Mouse (Mus musculus) left cerebral cortex, postnatal 36 days (tissue): Measurements from ENCODE around the gene Serf1. TPM values are rescaled to one million over a fixed set of nuclear protein-coding genes. Genes with fewer than 3 reads are reported as not detected.
A peak's percentile ranks its signal among the peaks of the same experiment; 100 is the strongest.
"Not testable (repeated sequence)": the region's sequence is repeated elsewhere in the genome, so short reads cannot be mapped to it uniquely, and the experiment has no call there.

Experiments
- DNase-seq, 2 experiments: peaks; one replicate each; pipeline ENCODE4 v3.0.0; 2021 to 2022; ENCODE audit warnings: low spot score in 2 of 2, mixed read lengths in 1 of 2
- intact Hi-C: fragments of 180-260 bp; cut with DNase I; formaldehyde crosslinking; loops from one replicate; pipeline ENCODE4 v1.15.1; 2025
- total RNA-seq, 2 experiments: library from RNA; stranded (reverse); gene quantifications; 2 replicates each; pipeline ENCODE4 v1.2.3; 2021

Serf1 gene
- total RNA-seq, result 10 to 100 TPM; 18.6 to 20.8 TPM

- intact Hi-C loops, result loop anchor here (10.0 kb wide), 1 partner anchor 547 kb away; the partner anchor contains the start of genes Ak6, Rad17 and Taf9
- DNase-seq, result peak; percentile 85 to 90
Measured at GRCm38 (mm10) chr13:100107652-100108472, at the start of gene Serf1. TSS of gene Serf1 (plus strand) at chr13:100108012.

DNA sequence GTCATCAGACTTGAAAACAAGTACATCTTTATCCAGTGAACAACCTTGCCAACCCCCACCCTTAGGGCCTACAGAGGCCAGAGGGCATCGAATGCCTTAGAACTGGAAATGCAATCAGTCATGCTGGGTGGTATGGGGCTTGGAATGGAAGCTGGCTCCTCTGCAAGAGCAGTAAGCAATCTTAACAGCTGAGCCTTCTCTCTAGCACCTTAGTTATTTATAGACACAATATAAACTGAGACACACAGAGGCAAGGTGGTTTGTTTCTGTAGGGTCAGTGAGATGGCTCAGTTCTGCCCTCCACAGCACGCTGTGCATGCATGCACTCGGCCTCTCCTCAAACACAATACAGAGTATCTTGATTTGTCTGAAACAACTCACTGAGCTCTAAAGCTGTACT, 43.9 kb upstream of the Serf1 start:
- no peak for DNase-seq
- intact Hi-C loops, result no loop called here

DNA sequence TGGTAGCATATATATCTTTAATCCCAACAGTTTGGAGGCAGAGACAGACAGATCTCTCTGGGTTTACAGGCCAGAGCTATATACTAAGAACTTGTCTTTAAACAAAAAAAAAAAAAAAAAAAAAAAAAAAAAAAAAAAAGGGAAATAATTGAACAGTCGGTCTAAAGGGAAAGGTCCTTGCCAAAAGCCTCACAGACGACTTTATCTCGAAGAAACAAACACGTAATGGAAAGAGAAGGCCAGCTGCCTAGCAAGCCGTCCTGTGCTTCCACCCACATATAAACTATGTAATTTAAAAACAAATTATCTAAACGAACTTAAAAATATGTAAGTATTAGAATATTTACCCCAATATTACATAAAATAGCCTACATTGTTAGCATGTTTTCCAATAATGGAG, 40.0 kb upstream of the Serf1 start:
- intact Hi-C loops, result no loop called here
- no peak for DNase-seq

- intact Hi-C loops, result no loop called here
- DNase-seq, result no peak
Measured at GRCm38 (mm10) chr13:100071473-100071872, 36.3 kb upstream of the Serf1 start.

GRCm38 (mm10) chr13:100098808-100099207, 9.0 kb upstream of the Serf1 start:
- intact Hi-C loops, result no loop called here
- no peak for DNase-seq

GRCm38 (mm10) chr13:100103052-100103658, 4.7 kb upstream of the Serf1 start:
- no peak for DNase-seq
- intact Hi-C loops, result loop anchor here (10.0 kb wide), 1 partner anchor 552 kb away; the partner anchor contains the start of genes Ak6, Rad17 and Taf9

DNA sequence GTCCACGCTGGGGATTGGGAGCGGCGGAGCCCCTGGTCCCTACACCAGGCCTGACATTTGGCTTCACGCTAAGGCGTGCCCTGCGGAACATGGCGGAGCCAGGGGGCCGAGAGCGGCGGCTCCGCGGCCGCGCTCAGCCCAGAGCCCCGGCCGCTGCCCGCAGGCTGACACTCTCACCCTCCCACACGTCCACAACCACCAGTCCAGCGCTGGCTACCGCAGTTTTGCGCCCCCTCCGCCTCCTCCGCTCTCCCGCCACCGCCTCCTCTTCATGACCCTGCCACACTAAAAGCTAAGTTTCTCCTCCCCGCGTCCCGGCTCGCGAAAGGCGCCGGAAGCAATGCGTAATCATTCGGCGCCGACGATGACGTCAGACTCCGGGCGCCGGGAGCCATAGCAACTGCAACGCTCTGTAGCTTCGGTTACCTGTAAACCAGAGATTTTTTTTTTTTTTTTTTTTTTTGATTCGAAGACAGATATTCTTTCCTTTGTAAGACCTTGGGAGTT, 4.0 kb upstream of the Serf1 start, which contains the start of gene Bdp1:
Bdp1 (minus strand) TSS at position 323 of the 507 bp plus-strand sequence.
- intact Hi-C loops, result loop anchor here (10.0 kb wide), 1 partner anchor 551 kb away; the partner anchor contains the start of genes Ak6, Rad17 and Taf9
- peak; percentile 95 to 96 for DNase-seq

- intact Hi-C loops, result loop anchor here (5.0 kb wide), 1 partner anchor 280 kb away; no protein-coding TSS in a partner anchor
- DNase-seq, result no peak
Measured at GRCm38 (mm10) chr13:100112218-100112972, 4.6 kb downstream of the Serf1 start.

DNA sequence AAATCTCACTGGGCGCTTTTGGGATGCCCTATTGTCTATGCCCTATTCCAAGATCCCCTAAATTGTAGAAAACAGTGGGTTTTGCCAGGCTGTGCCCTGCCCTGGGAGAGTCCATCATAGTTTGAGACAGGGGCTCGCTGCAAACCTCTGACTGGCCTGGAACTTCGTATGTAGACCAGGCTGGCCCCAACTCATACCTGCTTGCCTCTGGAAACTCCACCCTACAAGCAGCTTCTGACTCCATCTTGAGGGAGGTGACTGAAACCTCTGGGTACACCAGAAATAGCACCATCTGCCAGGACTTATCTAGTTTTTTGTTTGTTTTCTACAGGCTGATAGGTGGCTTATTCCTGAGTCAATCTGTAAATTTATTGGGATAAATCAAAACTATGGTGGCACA, 16.2 kb downstream of the Serf1 start:
- intact Hi-C loops, result loop anchor here (2.0 kb wide), 1 partner anchor 13 kb away; no protein-coding TSS in a partner anchor
- DNase-seq, result no peak

- intact Hi-C loops, result loop anchor here (2.0 to 5.0 kb wide), 2 partner anchors 14 to 523 kb away; no protein-coding TSS in a partner anchor
- DNase-seq, result peak; percentile 97 to 98
Measured at GRCm38 (mm10) chr13:100124423-100125257, 16.8 kb downstream of the Serf1 start, which contains the start of gene Smn1. TSS of gene Smn1 (plus strand) at chr13:100124852.

- intact Hi-C loops, result loop anchor here (2.0 to 5.0 kb wide), 2 partner anchors 14 to 522 kb away; no protein-coding TSS in a partner anchor
- no peak for DNase-seq
Measured at GRCm38 (mm10) chr13:100125258-100125643, 17.4 kb downstream of the Serf1 start.

DNA sequence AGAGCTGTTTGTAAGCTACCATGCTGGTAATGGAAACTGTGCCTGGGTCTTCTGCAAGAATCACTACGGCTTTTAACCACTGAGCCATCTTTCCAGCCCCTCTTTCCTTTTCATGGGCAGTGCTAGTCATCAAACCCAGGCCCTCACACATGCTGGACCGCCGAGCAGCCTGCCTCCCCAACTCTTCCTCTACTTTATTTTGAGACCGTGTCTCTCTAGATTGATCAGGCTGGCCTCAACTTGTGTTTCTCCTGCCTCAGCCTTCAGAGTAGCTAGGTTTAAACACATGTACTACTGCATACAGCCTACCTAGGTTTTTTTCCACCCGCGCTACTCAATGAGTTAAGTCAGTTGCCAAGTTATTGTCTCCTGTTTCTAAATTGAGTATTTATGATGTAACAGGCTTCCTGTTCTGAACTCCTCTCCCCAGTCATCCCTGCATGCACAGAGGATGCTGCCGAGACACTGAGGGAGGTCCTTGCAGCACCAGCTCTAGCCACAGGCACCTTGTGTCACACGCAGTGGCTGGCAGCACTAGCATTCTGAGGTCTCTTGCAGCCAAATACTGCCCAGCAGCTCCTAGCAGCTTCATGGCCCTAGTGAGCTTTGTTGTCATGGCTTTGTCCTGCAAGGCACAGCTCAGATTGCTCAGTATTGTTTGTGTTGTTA, 34.0 kb downstream of the Serf1 start:
- intact Hi-C loops, result no loop called here
- no peak for DNase-seq

DNA sequence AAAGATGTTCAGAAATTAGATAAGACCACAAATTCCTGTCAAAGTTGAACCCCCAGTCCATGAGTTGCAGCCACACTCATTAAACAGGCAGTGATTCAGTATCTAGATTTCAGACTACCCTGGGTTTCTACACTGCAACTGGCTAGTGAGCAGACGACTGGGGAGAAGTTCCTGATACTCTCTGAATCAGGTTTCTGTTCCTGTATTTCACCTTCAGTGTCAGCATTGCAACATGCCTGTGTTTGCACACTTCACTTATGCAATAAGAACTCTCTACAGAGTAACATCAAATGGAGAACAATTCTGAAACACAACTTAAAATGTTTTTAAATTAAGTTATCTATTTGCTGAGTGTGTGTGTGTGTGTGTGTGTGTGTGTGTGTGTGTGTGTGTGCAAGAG, 44.8 kb downstream of the Serf1 start:
- intact Hi-C loops, result no loop called here

DNA sequence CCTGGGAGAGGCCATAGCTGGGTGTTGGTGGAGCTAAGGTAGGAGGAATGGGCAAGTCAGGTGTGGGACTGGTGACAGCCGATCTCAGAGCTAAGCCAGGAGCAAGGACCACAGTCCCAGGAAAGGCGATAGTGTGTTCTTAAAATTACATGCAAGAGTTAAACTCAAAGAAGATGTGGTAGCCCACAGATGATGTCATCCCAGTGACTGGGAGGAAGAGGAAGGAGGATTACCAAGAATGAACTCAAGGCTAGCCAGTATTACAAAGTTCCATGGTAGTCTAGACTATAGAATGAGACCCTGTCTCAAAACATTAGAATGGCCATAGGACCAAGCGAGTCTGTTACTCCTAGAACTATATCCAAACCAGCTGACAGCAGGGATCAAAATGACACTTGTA, 48.8 kb downstream of the Serf1 start:
- intact Hi-C loops, result no loop called here

More for the DNA sequence above, 44.8 kb downstream of the Serf1 start:
- no peak for DNase-seq

GRCm38 (mm10) chr13:100161171-100161870, 53.5 kb downstream of the Serf1 start:
- intact Hi-C loops, DNase-seq: not testable (repeated sequence)

More for the DNA sequence above, 48.8 kb downstream of the Serf1 start:
- no peak for DNase-seq

DNA sequence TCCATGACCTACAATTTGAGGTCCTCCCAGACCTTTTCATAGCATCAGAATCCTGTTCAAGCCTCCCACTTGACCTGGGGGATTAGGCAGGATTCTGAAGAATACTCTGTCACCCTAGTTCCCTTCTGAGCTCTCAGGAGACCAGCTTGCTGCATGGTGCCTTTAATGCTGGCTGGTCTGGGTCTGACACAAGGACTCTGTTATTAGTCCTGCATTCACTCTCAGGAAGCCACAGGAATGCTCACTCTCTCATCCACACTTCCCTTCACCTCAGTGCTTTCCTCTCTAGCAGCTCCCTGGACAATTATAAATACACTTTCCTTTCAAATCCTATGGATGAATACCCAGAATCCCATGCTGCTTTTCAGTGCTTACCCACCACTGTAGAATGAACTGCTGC, 54.7 kb downstream of the Serf1 start:
- DNase-seq, intact Hi-C loops: not testable (repeated sequence)
